Mouse (Mus musculus): ENCODE measurements around the gene Capn10. TPM values are rescaled to one million over a fixed set of nuclear protein-coding genes. Genes with fewer than 3 reads are reported as not detected.

Gene Capn10
- total and polyA plus RNA-seq, 3 experiments: 11.9 to 16.1 (median 15.9) TPM

Other genes with a start within 250 kb of the Capn10 start
- 0.55 and 0.59 TPM in 2 replicates for gene Gpc1, start 102.7 kb upstream of the Capn10 start, total RNA-seq (2012; rRNA removed)
- 0.05 TPM in 1 of 2 replicates, not detected in the other for gene Gpc1, start 102.7 kb upstream of the Capn10 start, total RNA-seq (2014; rRNA removed)
- 0.11 TPM in 1 of 2 replicates, not detected in the other for gene Gpc1, start 102.7 kb upstream of the Capn10 start, polyA plus RNA-seq (2012; ENCODE audit: insufficient read length, low read depth)
- gene Ankmy1, start 31.5 kb upstream of the Capn10 start, total RNA-seq (2012; rRNA removed): 0.04 and 0.13 TPM in 2 replicates
- gene Ankmy1, start 31.5 kb upstream of the Capn10 start, total RNA-seq (2014; rRNA removed): 0.11 TPM in 1 of 2 replicates, not detected in the other
- 0.07 TPM in 1 of 2 replicates, not detected in the other for gene Ankmy1, start 31.5 kb upstream of the Capn10 start, polyA plus RNA-seq (2012; ENCODE audit: insufficient read length, low read depth)
- 3.4 and 3.6 TPM in 2 replicates for gene Dusp28, start 27.4 kb upstream of the Capn10 start, total RNA-seq (2012; rRNA removed)
- gene Dusp28, start 27.4 kb upstream of the Capn10 start, total RNA-seq (2014; rRNA removed): 3.2 and 4.6 TPM in 2 replicates
- 2.6 and 3.6 TPM in 2 replicates for gene Dusp28, start 27.4 kb upstream of the Capn10 start, polyA plus RNA-seq (2012; ENCODE audit: insufficient read length, low read depth)
- gene Rnpepl1, start 23.6 kb upstream of the Capn10 start, total RNA-seq (2012; rRNA removed): 13.8 and 14.6 TPM in 2 replicates
- 4.5 and 5.1 TPM in 2 replicates for gene Rnpepl1, start 23.6 kb upstream of the Capn10 start, total RNA-seq (2014; rRNA removed)
- gene Rnpepl1, start 23.6 kb upstream of the Capn10 start, polyA plus RNA-seq (2012; ENCODE audit: insufficient read length, low read depth): 12.7 and 20.2 TPM in 2 replicates
- gene Gpr35, start 16.5 kb downstream of the Capn10 start, total RNA-seq (2012; rRNA removed): 0.21 and 0.42 TPM in 2 replicates
- 0.43 and 0.44 TPM in 2 replicates for gene Gpr35, start 16.5 kb downstream of the Capn10 start, total RNA-seq (2014; rRNA removed)
- 1.7 and 2.0 TPM in 2 replicates for gene Gpr35, start 16.5 kb downstream of the Capn10 start, polyA plus RNA-seq (2012; ENCODE audit: insufficient read length, low read depth)
- not detected in 2 replicates for gene Aqp12, start 72.0 kb downstream of the Capn10 start, total RNA-seq (2012; rRNA removed)
- not detected in 2 replicates for gene Aqp12, start 72.0 kb downstream of the Capn10 start, total RNA-seq (2014; rRNA removed)
- gene Aqp12, start 72.0 kb downstream of the Capn10 start, polyA plus RNA-seq (2012; ENCODE audit: insufficient read length, low read depth): not detected in 2 replicates
- gene Kif1a, start 167.6 kb downstream of the Capn10 start, total RNA-seq (2012; rRNA removed): 0.17 and 0.25 TPM in 2 replicates
- gene Kif1a, start 167.6 kb downstream of the Capn10 start, total RNA-seq (2014; rRNA removed): 0.11 and 0.17 TPM in 2 replicates
- gene Kif1a, start 167.6 kb downstream of the Capn10 start, polyA plus RNA-seq (2012; ENCODE audit: insufficient read length, low read depth): 0.61 and 0.93 TPM in 2 replicates
- not detected in 2 replicates for gene Agxt, start 200.9 kb downstream of the Capn10 start, total RNA-seq (2012; rRNA removed)
- gene Agxt, start 200.9 kb downstream of the Capn10 start, total RNA-seq (2014; rRNA removed): not detected in 2 replicates
- gene Agxt, start 200.9 kb downstream of the Capn10 start, polyA plus RNA-seq (2012; ENCODE audit: insufficient read length, low read depth): not detected in 2 replicates
- gene 2310007B03Rik, start 226.6 kb downstream of the Capn10 start, total RNA-seq (2012; rRNA removed): 0.08 TPM in 1 of 2 replicates, not detected in the other
- gene 2310007B03Rik, start 226.6 kb downstream of the Capn10 start, total RNA-seq (2014; rRNA removed): not detected in 2 replicates
- gene 2310007B03Rik, start 226.6 kb downstream of the Capn10 start, polyA plus RNA-seq (2012; ENCODE audit: insufficient read length, low read depth): 0.11 TPM in 1 of 2 replicates, not detected in the other
- not detected in 2 replicates for gene Crocc2, start 234.3 kb downstream of the Capn10 start, total RNA-seq (2012; rRNA removed)
- gene Crocc2, start 234.3 kb downstream of the Capn10 start, total RNA-seq (2014; rRNA removed): not detected in 2 replicates
- gene Crocc2, start 234.3 kb downstream of the Capn10 start, polyA plus RNA-seq (2012; ENCODE audit: insufficient read length, low read depth): not detected in 2 replicates

All from CH12.LX (cell line).